Mouse (Mus musculus) lung, postnatal 0 days (tissue): Measurements from ENCODE around the gene Dcakd.

ENCODE experiments used
- CTCF ChIP-seq: IDR thresholded peaks from 2 replicates; pipeline ENCODE4 v1.5.1; 2016; ENCODE audit warnings: antibody characterized with exemption, mild to moderate bottlenecking
- EP300 ChIP-seq: IDR thresholded peaks from 2 replicates; pipeline ENCODE4 v1.6.1; 2016; ENCODE audit warnings: antibody characterized with exemption, mild to moderate bottlenecking, control low read depth

GRCm38 (mm10) chr11:102962861-102963245 lies 65.3 kb downstream of the Dcakd start:
- TF ChIP-seq CTCF: no peak
- TF ChIP-seq EP300: no peak
